Mouse (Mus musculus) ES-E14 (cell line): ENCODE data around the gene Evpl. TPM values are rescaled to one million over a fixed set of nuclear protein-coding genes. Genes with fewer than 3 reads are reported as not detected.
A peak's percentile ranks its signal among the peaks of the same experiment; 100 is the strongest.
"Not testable (repeated sequence)": the region's sequence is repeated elsewhere in the genome, so short reads cannot be mapped to it uniquely, and the experiment has no call there.

ENCODE experiments used
- DNase-seq: peaks from one replicate; pipeline ENCODE4 v3.0.0-alpha.2; 2013; ENCODE audit warnings: low read depth, low spot score
- H3K27ac ChIP-seq: 2 replicates; pipeline ENCODE4 v1.5.1; 2012; ENCODE audit warnings: low read depth, mild to moderate bottlenecking, low read length, moderate library complexity, mixed read lengths; ENCODE audit not compliant: poor library complexity, insufficient read depth, severe bottlenecking
- H3K36me3 ChIP-seq: 2 replicates; pipeline ENCODE4 v1.6.1; 2012; ENCODE audit warnings: mild to moderate bottlenecking, low read length, moderate library complexity, mixed read lengths; ENCODE audit not compliant: control insufficient read depth, poor library complexity, insufficient read depth, severe bottlenecking
- H3K4me1 ChIP-seq, 2 experiments: fragments of 150-350 bp in 1 of 2; sonication (generic) in 1 of 2; 2 replicates each; pipeline ENCODE4 v1.6.1; 2012; ENCODE audit warnings: low read length in 2 of 2, mild to moderate bottlenecking in 1 of 2, mixed read lengths in 1 of 2; ENCODE audit not compliant: control insufficient read depth in 2 of 2, insufficient read depth in 2 of 2, poor library complexity in 1 of 2
- H3K4me3 ChIP-seq, 2 experiments: fragments of 150-350 bp in 1 of 2; sonication (generic) in 1 of 2; 2 replicates each; pipeline ENCODE4 v1.5.1; 2012; ENCODE audit warnings: low read length in 2 of 2, low read depth in 1 of 2, mild to moderate bottlenecking in 1 of 2, mixed read lengths in 1 of 2; ENCODE audit not compliant: insufficient read depth in 1 of 2, poor library complexity in 1 of 2, severe bottlenecking in 1 of 2
- H3K9ac ChIP-seq: 2 replicates; pipeline ENCODE4 v1.6.1; 2012; ENCODE audit warnings: low read depth, mild to moderate bottlenecking, low read length, mixed read lengths; ENCODE audit not compliant: poor library complexity, insufficient read depth, severe bottlenecking
- H3K9me3 ChIP-seq: fragments of 150-350 bp; sonication (generic); 2 replicates; pipeline ENCODE4 v1.6.1; 2012; ENCODE audit warnings: low read depth, mild to moderate bottlenecking, low read length; ENCODE audit not compliant: control insufficient read depth, insufficient read depth
- CHD2 ChIP-seq: IDR thresholded peaks from 2 replicates; pipeline ENCODE4 v1.6.1; 2014; ENCODE audit warnings: mild to moderate bottlenecking, low read depth, low read length, inconsistent platforms
- HCFC1 ChIP-seq: IDR thresholded peaks from 2 replicates; pipeline ENCODE4 v1.6.1; 2012; ENCODE audit warnings: low read length, inconsistent platforms, borderline replicate concordance; ENCODE audit not compliant: insufficient read depth
- MAFK ChIP-seq: IDR thresholded peaks from 2 replicates; pipeline ENCODE4 v1.6.1; 2014; ENCODE audit warnings: mild to moderate bottlenecking, low read depth, low read length, inconsistent platforms; ENCODE audit not compliant: insufficient read depth
- ZC3H11A ChIP-seq: IDR thresholded peaks from 2 replicates; pipeline ENCODE4 v1.6.1; 2012; ENCODE audit warnings: low read depth, mild to moderate bottlenecking, inconsistent platforms, low read length, borderline replicate concordance
- ZNF384 ChIP-seq: IDR thresholded peaks from 2 replicates; pipeline ENCODE4 v1.6.1; 2012; ENCODE audit warnings: low read depth, low read length, inconsistent platforms
- in situ Hi-C, 2 experiments: fragments of 600-800 bp; cut with MboI; formaldehyde crosslinking; loops; one replicate each; pipeline ENCODE4 v1.15.1; 2025; ENCODE audit warnings: low sequenced_read_pairs in 2 of 2, inconsistent platforms in 1 of 2; ENCODE audit not compliant: unreplicated experiment in 2 of 2
- total RNA-seq: library from RNA; depleted of rRNA; stranded (reverse); fragments of 300-350 nt; gene quantifications from 2 replicates; pipeline ENCODE4 v1.2.3, GENCODE M21; 2012

The Evpl gene
- total RNA-seq, 1 experiment, result 2.9 TPM

DNA sequence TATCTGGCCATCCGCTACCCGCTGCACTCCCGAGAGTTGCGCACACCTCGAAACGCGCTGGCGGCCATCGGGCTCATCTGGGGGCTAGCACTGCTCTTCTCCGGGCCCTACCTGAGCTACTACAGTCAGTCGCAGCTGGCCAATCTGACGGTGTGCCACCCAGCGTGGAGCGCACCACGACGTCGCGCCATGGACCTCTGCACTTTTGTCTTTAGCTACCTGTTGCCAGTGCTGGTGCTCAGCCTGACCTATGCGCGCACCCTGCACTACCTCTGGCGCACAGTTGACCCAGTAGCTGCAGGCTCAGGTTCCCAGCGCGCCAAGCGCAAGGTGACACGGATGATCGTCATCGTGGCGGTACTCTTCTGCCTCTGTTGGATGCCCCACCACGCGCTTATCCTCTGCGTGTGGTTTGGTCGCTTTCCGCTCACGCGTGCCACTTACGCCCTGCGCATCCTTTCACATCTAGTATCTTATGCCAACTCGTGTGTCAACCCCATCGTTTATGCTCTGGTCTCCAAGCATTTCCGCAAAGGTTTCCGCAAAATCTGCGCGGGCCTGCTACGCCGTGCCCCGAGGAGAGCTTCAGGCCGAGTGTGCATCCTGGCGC is 45.1 kb upstream of the Evpl start:
- Histone ChIP-seq H3K36me3 (no peaks in the 10 kb centered on the region), H3K9me3 (no peaks in the 10 kb centered on the region), H3K27ac (no peak overlapping the region), H3K4me1 (peaks cover 5 to 10% of the 10 kb centered on the region in 2 experiments; a peak in 2 of 4 replicates), H3K9ac (no peak overlapping the region; the same call in 1 of the 2 replicates), H3K4me3 (peak overlapping the region; percentile 43 to 56)
- in situ Hi-C loops, result no loop called here
- no peak for DNase-seq
- TF ChIP-seq ZNF384, result no peak

DNA sequence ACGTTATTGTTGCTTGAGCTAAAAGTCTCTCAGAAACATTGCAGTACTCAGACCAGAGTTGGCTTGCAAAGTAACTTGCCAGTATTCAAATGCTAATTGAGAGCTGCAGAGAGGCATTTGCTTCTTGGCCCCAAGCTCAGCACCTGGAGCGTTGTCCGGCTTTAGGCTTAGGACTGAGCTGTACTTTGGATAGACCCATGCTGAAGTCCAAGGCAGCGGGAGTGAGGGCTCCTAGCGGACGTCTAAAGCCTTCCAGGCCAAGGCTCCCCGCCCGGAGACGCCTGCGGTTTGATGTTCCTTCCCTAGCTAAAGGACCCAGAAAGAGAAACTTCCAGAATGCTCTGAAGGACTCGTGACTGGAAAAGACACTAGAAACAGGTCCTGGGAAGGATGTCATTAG is 44.2 kb upstream of the Evpl start:
- Histone ChIP-seq H3K4me1 (peaks cover 5 to 9% of the 10 kb centered on the region in 2 experiments; a peak in 2 of 4 replicates), H3K4me3 (peak overlapping the region; percentile 58 to 61; a peak in 3 of 4 replicates)

DNA sequence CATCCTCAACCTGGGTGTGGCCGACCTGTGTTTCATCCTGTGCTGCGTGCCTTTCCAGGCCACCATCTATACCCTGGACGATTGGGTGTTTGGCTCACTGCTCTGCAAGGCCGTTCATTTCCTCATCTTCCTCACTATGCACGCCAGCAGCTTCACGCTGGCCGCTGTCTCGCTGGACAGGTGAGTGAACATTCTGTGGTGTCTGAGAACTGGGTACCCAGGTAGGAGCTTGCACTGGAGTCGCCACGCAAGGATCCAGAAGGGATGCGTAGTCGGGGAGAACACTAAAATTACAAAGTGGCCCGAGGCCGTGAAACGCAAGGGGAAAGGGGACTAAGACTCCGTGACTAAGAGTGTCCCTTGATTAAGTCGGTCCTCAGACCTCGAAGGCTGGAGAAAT is 43.8 kb upstream of the Evpl start:
- in situ Hi-C loops, result no loop called here
- peak; percentile 31 for DNase-seq
- TF ChIP-seq ZC3H11A, result no peak
- no peak for TF ChIP-seq ZNF384
- TF ChIP-seq CHD2, result no peak
- no peak for TF ChIP-seq MAFK
- no peak for TF ChIP-seq HCFC1
- peak overlapping the region; percentile 58 to 61 for H3K4me3 ChIP-seq
- H3K9me3 ChIP-seq, result no peaks in the 10 kb centered on the region
- H3K4me1 ChIP-seq, result peaks cover 5 to 9% of the 10 kb centered on the region in 2 experiments; a peak in 2 of 4 replicates
- H3K36me3 ChIP-seq, result no peaks in the 10 kb centered on the region
- peak overlapping the region; percentile 2; the same call in 1 of the 2 replicates for H3K9ac ChIP-seq
- H3K27ac ChIP-seq, result no peak overlapping the region

More for the DNA sequence above, 44.2 kb upstream of the Evpl start:
- TF ChIP-seq ZNF384 (no peak), CHD2 (no peak), HCFC1 (no peak), ZC3H11A (no peak), MAFK (no peak)
- DNase-seq, result no peak
- H3K9me3 ChIP-seq, result no peaks in the 10 kb centered on the region
- no peak overlapping the region for H3K27ac ChIP-seq
- no peak overlapping the region for H3K9ac ChIP-seq
- no peaks in the 10 kb centered on the region for H3K36me3 ChIP-seq
- in situ Hi-C loops, result no loop called here

DNA sequence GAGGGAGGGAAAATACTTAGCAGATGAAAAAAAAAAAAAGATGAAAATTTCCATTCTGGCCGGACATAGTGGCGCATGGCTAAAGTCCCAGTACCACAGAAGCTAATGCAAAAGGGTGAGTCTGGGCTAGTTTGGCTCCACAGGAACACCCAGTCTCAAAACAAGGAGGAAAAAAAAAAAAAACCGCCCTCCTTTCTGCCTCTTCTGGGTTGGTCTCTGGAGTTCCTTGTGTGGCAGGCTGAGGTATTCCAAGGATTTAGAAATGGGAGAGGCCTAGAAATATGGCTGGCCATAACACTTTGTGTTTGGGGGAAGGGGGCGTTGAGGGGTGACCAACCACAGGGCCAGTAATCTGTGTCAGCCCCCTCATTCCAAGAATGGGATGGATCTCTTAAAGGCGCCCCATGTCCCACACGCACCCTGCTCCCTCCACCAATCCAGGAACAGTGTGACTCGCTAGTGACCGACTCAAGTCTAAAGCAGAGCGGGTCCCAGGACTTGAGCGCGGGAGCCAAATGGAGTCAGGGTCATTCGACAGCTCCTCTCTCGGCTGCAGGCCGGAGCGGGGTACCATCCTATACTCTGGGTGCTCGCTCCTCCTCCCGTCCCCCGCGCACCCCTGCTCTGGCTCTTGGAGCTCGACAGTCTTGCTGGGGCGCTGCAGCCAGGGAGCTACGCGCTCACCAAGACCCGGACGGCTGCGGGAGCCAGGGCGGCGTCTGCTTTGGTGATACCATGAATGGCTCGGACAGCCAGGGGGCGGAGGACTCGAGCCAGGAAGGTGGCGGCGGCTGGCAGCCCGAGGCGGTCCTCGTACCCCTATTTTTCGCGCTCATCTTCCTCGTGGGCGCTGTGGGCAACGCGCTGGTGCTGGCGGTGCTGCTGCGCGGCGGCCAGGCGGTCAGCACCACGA is 43.1 kb upstream of the Evpl start, which contains the start of gene Galr2:
Galr2 (plus strand) TSS at position 189 of the 913 bp plus-strand sequence.
- Histone ChIP-seq H3K4me1 (peaks cover 5 to 9% of the 10 kb centered on the region in 2 experiments; a peak in 2 of 4 replicates), H3K4me3 (peak within 1 kb of the TSS; percentile 58 to 61), H3K9me3 (no peaks in the 10 kb centered on the region), H3K27ac (no peak within 1 kb of the TSS), H3K9ac (peak within 1 kb of the TSS; percentile 2; the same call in 1 of the 2 replicates), H3K36me3 (no peaks in the 10 kb centered on the region)
- no peak for TF ChIP-seq HCFC1
- TF ChIP-seq ZC3H11A, result no peak
- no peak for TF ChIP-seq CHD2
- TF ChIP-seq MAFK, result no peak
- TF ChIP-seq ZNF384, result peak; percentile 73
- DNase-seq, result peak; percentile 15
- in situ Hi-C loops, result no loop called here

DNA sequence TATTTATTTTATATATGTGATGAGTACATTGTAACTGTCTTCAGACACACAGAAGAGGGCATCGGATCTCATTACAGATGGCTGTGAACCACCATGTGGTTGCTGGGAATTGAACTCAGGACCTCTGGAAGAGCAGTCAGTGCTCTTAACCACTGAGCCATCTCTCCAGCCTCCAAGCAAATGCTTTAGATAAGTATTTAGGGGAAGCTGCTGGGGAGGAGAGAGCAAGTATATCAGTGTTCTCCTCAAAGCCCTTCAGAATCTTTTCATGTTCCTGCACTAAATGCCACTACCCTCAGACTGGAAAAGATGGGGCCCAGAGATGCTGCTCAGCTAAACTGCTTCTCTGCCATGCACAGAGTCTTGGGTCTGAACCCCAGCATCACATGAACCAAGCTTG is 39.3 kb upstream of the Evpl start:
- H3K4me1 ChIP-seq, in situ Hi-C loops, H3K9ac ChIP-seq, H3K27ac ChIP-seq, H3K4me3 ChIP-seq, DNase-seq, H3K36me3 ChIP-seq, H3K9me3 ChIP-seq: not testable (repeated sequence)
